8 mouse cellular contexts compared by ENCODE assay signal in the genomic region with DNA sequence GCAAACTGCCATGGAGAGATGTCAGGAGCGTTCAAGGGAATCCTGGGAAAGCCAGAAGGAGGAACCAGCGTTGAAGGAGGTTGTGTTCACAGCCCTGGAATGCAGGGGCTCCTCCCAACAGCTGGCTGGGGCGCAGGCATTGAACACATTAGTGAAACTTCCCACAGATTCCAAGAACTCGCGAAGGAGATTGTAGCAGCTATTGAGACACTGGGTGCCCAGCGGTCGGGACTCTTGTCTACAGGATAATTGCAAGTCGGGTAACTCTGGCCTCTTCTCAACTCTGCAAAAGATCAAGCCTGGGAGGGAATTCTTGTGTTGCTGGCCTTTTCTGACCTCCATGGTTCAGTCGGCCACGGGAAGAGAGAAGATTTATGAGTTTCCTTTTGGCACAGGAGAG.
DNase-seq lines count a peak whose midpoint lies in the region; ATAC-seq lines count a peak whose summit lies in the region.

No protein-coding gene starts in this region.

- 10% methylated on average over 10 of the region's 10 CpGs for WGBS in kidney, embryonic 14.5 days

- H3K36me3 ChIP-seq in kidney, embryonic 14.5 days (ENCODE audit: control insufficient read depth, insufficient read depth, low read length) = no peaks in the 10 kb centered on the region

- no peak overlapping the region for H3K9ac ChIP-seq in kidney, embryonic 14.5 days (ENCODE audit: low read depth, low read length)

- DNase-seq in adipocyte (ENCODE audit: low spot score) = peak; percentile 65
- peak; percentile 67 for DNase-seq in gastrocnemius, adult 18-20 months (ENCODE audit: low spot score)
- peak; percentile 65 for DNase-seq in mesoderm, embryonic 11.5 days (ENCODE audit: low read depth, low spot score)
- DNase-seq in left cerebral cortex, adult 8-10 months (ENCODE audit: low spot score in 2 of 2) = no peak
- DNase-seq in frontal cortex, adult 2 months (ENCODE audit: extremely low spot score in 1 of 2, low spot score in 1 of 2) = no peak
- DNase-seq in cerebellum, adult 9-10 months = no peak

- no peaks in the 10 kb centered on the region for H3K9me3 ChIP-seq in kidney, embryonic 14.5 days (ENCODE audit: control insufficient read depth, low read length)

- H3K4me1 ChIP-seq in kidney, embryonic 14.5 days (ENCODE audit: control insufficient read depth, insufficient read depth, low read length) = peaks cover 21% of the 10 kb centered on the region

- H3K4me2 ChIP-seq in kidney, embryonic 14.5 days (replicated peaks; ENCODE audit: low read depth, low read length) = no peak overlapping the region

- ATAC-seq in kidney, embryonic 14.5 days (ENCODE audit: low FRiP score, low TSS enrichment) = 0 out of 2 replicates have a peak, but pooled peaks have one; percentile 20
- ATAC-seq in monocyte, adult 5-6 weeks (replicated peaks; ENCODE audit: insufficient number of reproducible peaks, low FRiP score, low TSS enrichment, poor library complexity, severe bottlenecking) = no peak

- H3K4me3 ChIP-seq in kidney, embryonic 14.5 days (ENCODE audit: low read length) = no peak overlapping the region

- H3K27ac ChIP-seq in kidney, embryonic 14.5 days (ENCODE audit: low read depth, low read length) = peak overlapping the region; percentile 72; the same call in 1 of the 2 replicates

- no peaks in the 10 kb centered on the region for H3K27me3 ChIP-seq in kidney, embryonic 14.5 days (ENCODE audit: control insufficient read depth, insufficient read depth, low read length)

Comparison
In these comparisons a context has a peak if more than half of its experiments do, and no peak if none do; other contexts are left out.
1. DNase-seq: peak in adipocyte (single experiment), gastrocnemius, adult 18-20 months (single experiment) and mesoderm, embryonic 11.5 days (single experiment); none in left cerebral cortex, adult 8-10 months (0 of 2), frontal cortex, adult 2 months (0 of 2) and cerebellum, adult 9-10 months (single experiment).